Mouse (Mus musculus): ENCODE results near the gene Fam171a2. TPM values are rescaled to one million over a fixed set of nuclear protein-coding genes. Genes with fewer than 3 reads are reported as not detected.

Fam171a2 gene
- total and polyA plus RNA-seq, 3 experiments = 2.8 to 18.1 (median 8.3) TPM

GRCm38 (mm10) chr11:102409795-102410330, 37.6 kb downstream of the Fam171a2 start:
- DNase-seq = no peak

GRCm38 (mm10) chr11:102408888-102409794, 38.3 kb downstream of the Fam171a2 start:
- peak; percentile 24 for DNase-seq

GRCm38 (mm10) chr11:102408344-102408876, 39.1 kb downstream of the Fam171a2 start:
- peak; percentile 99 for DNase-seq

GRCm38 (mm10) chr11:102407834-102408215, 39.7 kb downstream of the Fam171a2 start, which contains the start of gene Slc25a39:
TSS of gene Slc25a39 (minus strand) at chr11:102407946.
- no peak for DNase-seq

GRCm38 (mm10) chr11:102406900-102407833, 40.3 kb downstream of the Fam171a2 start:
- DNase-seq = peak; percentile 97

GRCm38 (mm10) chr11:102406401-102406800, 41.1 kb downstream of the Fam171a2 start:
- no peak for DNase-seq

GRCm38 (mm10) chr11:102405544-102406285, 41.8 kb downstream of the Fam171a2 start:
- DNase-seq = peak; percentile 26

- DNase-seq = peak; percentile 65
Observed at GRCm38 (mm10) chr11:102404161-102405010, 43.1 kb downstream of the Fam171a2 start.

- DNase-seq = no peak
Observed at GRCm38 (mm10) chr11:102403657-102404056, 43.8 kb downstream of the Fam171a2 start.

GRCm38 (mm10) chr11:102401898-102402500, 45.5 kb downstream of the Fam171a2 start:
- DNase-seq = peak; percentile 13

GRCm38 (mm10) chr11:102400513-102401084, 46.9 kb downstream of the Fam171a2 start:
- DNase-seq = no peak

- DNase-seq = no peak
Observed at GRCm38 (mm10) chr11:102399610-102400072, 47.8 kb downstream of the Fam171a2 start.

GRCm38 (mm10) chr11:102399107-102399506, 48.4 kb downstream of the Fam171a2 start:
- DNase-seq = no peak

GRCm38 (mm10) chr11:102398007-102398825, 49.3 kb downstream of the Fam171a2 start:
- no peak for DNase-seq

GRCm38 (mm10) chr11:102396671-102397141, 50.8 kb downstream of the Fam171a2 start:
- DNase-seq = no peak

GRCm38 (mm10) chr11:102396263-102396662, 51.2 kb downstream of the Fam171a2 start:
- DNase-seq = no peak

- DNase-seq = no peak
Observed at GRCm38 (mm10) chr11:102395250-102395649, 52.2 kb downstream of the Fam171a2 start.

Data from adrenal gland, adult 2 months (tissue).